Mouse (Mus musculus) liver, embryonic 14.5 days (tissue): ENCODE results near the gene Masp2. TPM values are rescaled to one million over a fixed set of nuclear protein-coding genes. Genes with fewer than 3 reads are reported as not detected.

ENCODE experiments used
- ATAC-seq: fragments of 200-750 bp; cut with Nextera tagmentation; 2 replicates; pipeline ENCODE4 v1.8.0; 2017; ENCODE audit warnings: moderate number of reproducible peaks, mild to moderate bottlenecking, moderate library complexity; ENCODE audit not compliant: insufficient read depth
- DNase-seq, 3 experiments: peaks; one replicate each; pipeline ENCODE4 v3.0.0-alpha.2; 2012 to 2013; ENCODE audit warnings: low read depth in 3 of 3, low spot score in 3 of 3
- H3K27ac ChIP-seq: fragments of 300-500 bp; sonication (generic); 2 replicates; pipeline ENCODE4 v1.5.1; 2014; ENCODE audit warnings: moderate library complexity, mild to moderate bottlenecking, control low read depth, inconsistent platforms
- H3K27me3 ChIP-seq: fragments of 300-500 bp; sonication (generic); 2 replicates; pipeline ENCODE4 v1.6.1; 2014; ENCODE audit warnings: mild to moderate bottlenecking, low read length, moderate library complexity; ENCODE audit not compliant: control insufficient read depth, insufficient read depth
- H3K36me3 ChIP-seq: fragments of 300-500 bp; sonication (generic); replicated peaks from 2 replicates; pipeline ENCODE4 v1.6.1; 2014; ENCODE audit warnings: low read depth; ENCODE audit not compliant: control insufficient read depth, insufficient read depth
- H3K4me1 ChIP-seq, 2 experiments: fragments of 200-500 bp in 1 of 2; fragments of 300-500 bp in 1 of 2; sonication (generic) in 1 of 2; replicated peaks; 2 replicates each; pipeline ENCODE4 v1.6.1; 2012 to 2014; ENCODE audit warnings: antibody characterized with exemption in 1 of 2, inconsistent platforms in 1 of 2, low read length in 1 of 2; ENCODE audit not compliant: control insufficient read depth in 2 of 2, insufficient read depth in 2 of 2
- H3K4me2 ChIP-seq: fragments of 300-500 bp; sonication (generic); 2 replicates; pipeline ENCODE4 v1.6.1; 2014; ENCODE audit warnings: low read depth, mild to moderate bottlenecking, control low read depth, moderate library complexity
- H3K4me3 ChIP-seq, 2 experiments: fragments of 200-500 bp in 1 of 2; fragments of 300-500 bp in 1 of 2; sonication (generic) in 1 of 2; 2 replicates each; pipeline ENCODE4 v1.5.1; 2012 to 2014; ENCODE audit warnings: low read depth in 2 of 2, low read length in 2 of 2, mild to moderate bottlenecking in 2 of 2, control low read depth in 1 of 2, inconsistent platforms in 1 of 2, moderate library complexity in 1 of 2; ENCODE audit not compliant: insufficient read depth in 1 of 2
- H3K9ac ChIP-seq: fragments of 300-500 bp; sonication (generic); replicated peaks from 2 replicates; pipeline ENCODE4 v1.6.1; 2014; ENCODE audit warnings: mild to moderate bottlenecking, control low read depth, moderate library complexity
- H3K9me3 ChIP-seq: fragments of 300-500 bp; sonication (generic); 2 replicates; pipeline ENCODE4 v1.6.1; 2016; ENCODE audit warnings: low read length, mixed read lengths; ENCODE audit not compliant: control insufficient read depth
- CTCF ChIP-seq: IDR thresholded peaks from 2 replicates; pipeline ENCODE4 v1.5.1; 2016; ENCODE audit warnings: antibody characterized with exemption, low read depth, control low read depth
- EP300 ChIP-seq: IDR thresholded peaks from 2 replicates; pipeline ENCODE4 v1.6.1; 2016; ENCODE audit warnings: antibody characterized with exemption, low read depth
- WGBS: fragments of 180-500 bp; shearing (Covaris S2); extraction: QIAGEN DNeasy Blood & Tissue Kit; methylation state at CpG from one replicate; pipeline ENCODE4 v1.1.7; 2014; ENCODE audit not compliant: insufficient replicate concordance; 5-methylcytosine and 5-hydroxymethylcytosine counted together
- polyA plus RNA-seq, 2 experiments: library from polyadenylated mRNA; depleted of rRNA in 1 of 2; stranded (reverse) in 1 of 2; unstranded in 1 of 2; fragments of >200 nt; fragmentation: Nextera tagmentation in 1 of 2; extraction: Ambion mirVana in 1 of 2; gene quantifications; 2 replicates each; pipeline versions ENCODE4 v1.2.1 to v1.2.3; 2012 to 2014

Gene Masp2
- polyA plus RNA-seq, 2 experiments: 20.6 to 28.9 TPM

DNA sequence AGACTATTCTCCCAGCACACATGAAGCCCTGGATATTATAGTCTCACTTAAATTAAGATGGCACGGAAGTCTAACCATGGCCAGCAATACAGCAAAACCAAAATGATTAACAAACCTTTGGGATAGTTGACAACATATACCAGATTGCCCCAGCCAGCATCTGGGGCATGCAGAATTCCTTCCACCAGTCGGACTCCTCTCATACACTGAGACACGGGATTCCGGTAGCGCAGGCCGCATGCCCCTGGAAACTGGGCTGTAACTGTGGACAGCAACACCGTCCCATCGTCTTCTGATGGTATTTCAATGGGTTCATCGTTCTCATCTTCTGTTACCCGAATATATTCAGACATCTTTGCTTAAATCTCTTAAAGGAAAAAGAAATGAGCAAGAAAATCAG, 22.7 kb downstream of the Masp2 start:
- TF ChIP-seq CTCF: no peak
- Histone ChIP-seq H3K36me3 (peaks cover 51% of the 10 kb centered on the region), H3K27me3 (no peaks in the 10 kb centered on the region), H3K9me3 (no peaks in the 10 kb centered on the region), H3K4me2 (peak overlapping the region; percentile 97), H3K27ac (no peak overlapping the region), H3K4me3 (peak overlapping the region; percentile 29 to 97; a peak in 3 of 4 replicates), H3K9ac (no peak overlapping the region), H3K4me1 (peaks cover 6 to 18% of the 10 kb centered on the region in 2 experiments; a peak in 3 of 4 replicates)
- WGBS: 78% methylated on average over 10 of the region's 10 CpGs
- ATAC-seq (no peak), DNase-seq (no peak)

DNA sequence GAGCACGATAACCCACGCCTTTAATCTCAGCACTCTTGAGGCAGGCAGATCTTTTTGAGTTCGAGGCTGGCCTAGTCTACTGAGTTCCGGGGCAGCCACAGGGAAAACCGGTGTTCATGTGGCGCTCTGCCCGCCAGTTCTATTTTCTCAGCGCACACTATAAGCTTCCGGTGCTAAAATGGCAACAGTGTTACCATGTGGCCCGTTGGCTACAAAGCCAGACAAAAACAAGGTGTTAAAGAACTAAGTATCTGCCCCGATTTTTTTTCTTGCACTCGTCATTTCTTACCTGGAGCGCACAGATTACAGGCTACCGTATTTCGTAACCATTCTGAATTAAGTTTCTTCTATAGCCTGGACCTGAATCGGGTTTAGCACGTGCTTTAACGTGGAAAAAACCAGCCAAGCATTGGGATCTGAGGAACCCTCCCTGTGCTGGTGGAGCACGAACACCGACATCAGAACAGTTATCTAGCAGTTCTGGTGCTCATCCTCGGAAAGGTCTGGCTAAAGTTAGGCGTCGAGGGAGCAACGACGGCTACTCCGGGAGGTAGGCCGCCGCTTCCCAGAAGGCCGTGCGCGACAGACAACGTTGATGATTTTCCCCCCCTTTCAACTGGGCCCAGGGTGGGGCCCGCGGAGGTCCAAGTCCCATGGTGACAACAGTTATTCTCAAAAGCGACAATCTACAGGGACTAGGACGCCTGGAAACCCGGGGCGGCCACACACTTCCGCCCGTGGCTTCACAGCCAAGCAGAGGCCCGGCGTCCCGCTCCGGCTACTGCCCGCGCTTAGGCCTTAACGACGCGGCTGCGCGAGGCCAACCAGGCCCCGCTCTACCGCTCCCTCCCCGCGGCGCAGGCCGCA, 23.6 kb downstream of the Masp2 start:
- H3K4me2 ChIP-seq: peak overlapping the region; percentile 97

DNA sequence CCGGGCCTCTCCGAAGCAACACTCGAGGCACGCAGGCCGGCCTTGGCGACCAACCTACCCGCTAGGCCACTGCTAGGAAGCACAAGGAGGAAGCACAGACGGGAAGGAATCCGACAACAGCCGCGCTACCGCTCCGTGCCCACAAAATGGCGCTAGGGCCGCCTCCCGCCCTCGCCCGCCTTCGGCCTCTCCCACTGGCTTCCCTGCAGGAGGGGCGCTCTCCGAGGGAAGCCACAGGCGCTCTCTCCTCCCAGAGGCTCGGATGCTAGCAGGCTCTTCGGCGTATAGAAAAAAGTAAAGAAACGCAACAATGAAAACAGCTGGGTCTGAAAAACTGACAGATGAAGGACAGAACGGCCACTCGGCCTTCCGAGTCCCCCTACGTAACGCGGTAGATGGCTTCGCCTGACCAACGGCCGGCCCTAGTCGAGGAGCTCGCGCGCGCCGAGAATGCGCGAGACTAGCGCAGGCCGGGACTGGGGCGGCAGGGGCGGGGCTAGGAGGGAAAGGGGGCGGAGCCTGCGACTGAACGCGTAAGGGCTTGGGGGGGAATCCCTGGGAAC, 24.4 kb downstream of the Masp2 start, which contains the start of gene Tardbp:
Gene Tardbp (minus strand): TSS at position 397 of the 563 bp plus-strand sequence.
- Histone ChIP-seq H3K27me3 (no peaks in the 10 kb centered on the region), H3K9ac (peak within 1 kb of the TSS; percentile 100), H3K4me3 (peak within 1 kb of the TSS; percentile 77 to 97), H3K9me3 (no peaks in the 10 kb centered on the region), H3K27ac (peak within 1 kb of the TSS; percentile 84), H3K36me3 (peaks cover 35% of the 10 kb centered on the region), H3K4me1 (peaks cover 6 to 18% of the 10 kb centered on the region in 2 experiments; a peak in 3 of 4 replicates), H3K4me2 (peak within 1 kb of the TSS; percentile 97)
- DNase-seq (peak; percentile 86 to 90 (median 88)), ATAC-seq (peak; percentile 94)
- TF ChIP-seq EP300 (peak; percentile 67), CTCF (peak; percentile 30; the same call in 1 of the 2 replicates)
- WGBS: under 1% methylated on average over 51 of the region's 51 CpGs

More for the DNA sequence above, 23.6 kb downstream of the Masp2 start:
- Histone ChIP-seq H3K4me3 (peak overlapping the region; percentile 77 to 97), H3K36me3 (peaks cover 42% of the 10 kb centered on the region), H3K9ac (peak overlapping the region; percentile 100), H3K27ac (peak overlapping the region; percentile 84), H3K27me3 (no peaks in the 10 kb centered on the region), H3K4me1 (peaks cover 6 to 18% of the 10 kb centered on the region in 2 experiments; a peak in 3 of 4 replicates), H3K9me3 (no peaks in the 10 kb centered on the region)
- WGBS: under 1% methylated on average over 57 of the region's 57 CpGs
- DNase-seq (peak; percentile 30 to 54 (median 31)), ATAC-seq (peak; percentile 64)
- TF ChIP-seq EP300: no peak

DNA sequence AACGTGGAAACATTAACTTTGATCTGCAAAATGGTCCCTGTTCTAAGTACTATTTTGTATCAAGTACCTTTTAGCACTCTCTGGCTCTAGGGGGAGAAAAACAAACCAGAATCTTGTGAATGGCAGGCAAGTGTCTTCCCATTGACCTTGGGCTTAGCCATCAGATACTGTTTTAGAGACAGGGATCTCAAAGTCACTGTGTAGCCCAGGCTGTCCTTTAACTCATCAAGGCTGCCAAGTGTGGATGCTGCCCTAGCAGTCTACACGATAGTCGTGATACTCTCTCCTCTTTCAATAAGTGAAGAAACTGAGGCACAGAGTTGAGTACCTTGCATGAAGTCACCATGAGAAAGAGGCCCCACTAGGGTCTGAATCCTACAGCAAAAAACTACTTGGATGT, 24.9 kb downstream of the Masp2 start:
- H3K4me1 ChIP-seq: peaks cover 6 to 18% of the 10 kb centered on the region in 2 experiments; a peak in 3 of 4 replicates
- H3K27ac ChIP-seq: no peak overlapping the region; the same call in 1 of the 2 replicates
- WGBS: 60% methylated on average over 3 of the region's 3 CpGs
- peak overlapping the region; percentile 100 for H3K9ac ChIP-seq
- ATAC-seq (peak; percentile 0; the same call in 1 of the 2 replicates), DNase-seq (no peak)
- no peak for TF ChIP-seq CTCF
- no peak for TF ChIP-seq EP300
- no peaks in the 10 kb centered on the region for H3K27me3 ChIP-seq
- H3K36me3 ChIP-seq: peaks cover 30% of the 10 kb centered on the region
- H3K4me3 ChIP-seq: peak overlapping the region in 1 of 2 experiments; percentile 97; a peak in 2 of 4 replicates
- peak overlapping the region; percentile 97 for H3K4me2 ChIP-seq
- no peaks in the 10 kb centered on the region for H3K9me3 ChIP-seq
